Mouse (Mus musculus) lung, adult 18-20 months (tissue): Measurements from ENCODE around the gene Dmbx1.

Experiments used
- DNase-seq, 2 experiments: peaks; one replicate each; pipeline ENCODE4 v3.0.0; 2022; ENCODE audit warnings: mixed read lengths in 2 of 2

Dmbx1 gene

GRCm38 (mm10) chr4:115938276-115939160 lies 1.2 kb downstream of the Dmbx1 start:
- no peak for DNase-seq

- no peak for DNase-seq
Observed at GRCm38 (mm10) chr4:115937061-115937976, 2.4 kb downstream of the Dmbx1 start.

- DNase-seq: no peak
Observed at GRCm38 (mm10) chr4:115936646-115937045, 3.1 kb downstream of the Dmbx1 start.

- peak in 1 of 2 experiments; percentile 4 for DNase-seq
Observed at GRCm38 (mm10) chr4:115935835-115936581, 3.7 kb downstream of the Dmbx1 start.

- no peak for DNase-seq
Observed at GRCm38 (mm10) chr4:115931556-115932088, 8.1 kb downstream of the Dmbx1 start.

- DNase-seq: no peak
Observed at GRCm38 (mm10) chr4:115927637-115928036, 12.1 kb downstream of the Dmbx1 start.

- DNase-seq: no peak
Observed at GRCm38 (mm10) chr4:115923262-115923880, 16.4 kb downstream of the Dmbx1 start.

GRCm38 (mm10) chr4:115922688-115923087 lies 17.0 kb downstream of the Dmbx1 start:
- no peak for DNase-seq

GRCm38 (mm10) chr4:115919911-115920310 lies 19.8 kb downstream of the Dmbx1 start:
- no peak for DNase-seq

- peak in 1 of 2 experiments; percentile 14 for DNase-seq
Observed at GRCm38 (mm10) chr4:115911586-115911985, 28.1 kb downstream of the Dmbx1 start.

- peak in 1 of 2 experiments; percentile 28 for DNase-seq
Observed at GRCm38 (mm10) chr4:115908641-115909040, 31.1 kb downstream of the Dmbx1 start.

GRCm38 (mm10) chr4:115907994-115908393 lies 31.7 kb downstream of the Dmbx1 start:
- DNase-seq: no peak

GRCm38 (mm10) chr4:115906791-115907190 lies 32.9 kb downstream of the Dmbx1 start:
- DNase-seq: no peak

GRCm38 (mm10) chr4:115905701-115906100 lies 34.0 kb downstream of the Dmbx1 start:
- DNase-seq: no peak

GRCm38 (mm10) chr4:115904375-115904774 lies 35.4 kb downstream of the Dmbx1 start:
- no peak for DNase-seq

GRCm38 (mm10) chr4:115902816-115903215 lies 36.9 kb downstream of the Dmbx1 start:
- DNase-seq: peak; percentile 67 to 74

- DNase-seq: no peak
Observed at GRCm38 (mm10) chr4:115897901-115898631, 41.7 kb downstream of the Dmbx1 start.

- no peak for DNase-seq
Observed at GRCm38 (mm10) chr4:115894281-115894680, 45.4 kb downstream of the Dmbx1 start.

GRCm38 (mm10) chr4:115890553-115890952 lies 49.2 kb downstream of the Dmbx1 start, which contains the start of gene 6430628N08Rik:
Gene 6430628N08Rik (plus strand): TSS chr4:115890665.
- no peak for DNase-seq

- no peak for DNase-seq
Observed at GRCm38 (mm10) chr4:115890066-115890465, 49.7 kb downstream of the Dmbx1 start.

GRCm38 (mm10) chr4:115886875-115887274 lies 52.9 kb downstream of the Dmbx1 start:
- no peak for DNase-seq
